In the genomic region with DNA sequence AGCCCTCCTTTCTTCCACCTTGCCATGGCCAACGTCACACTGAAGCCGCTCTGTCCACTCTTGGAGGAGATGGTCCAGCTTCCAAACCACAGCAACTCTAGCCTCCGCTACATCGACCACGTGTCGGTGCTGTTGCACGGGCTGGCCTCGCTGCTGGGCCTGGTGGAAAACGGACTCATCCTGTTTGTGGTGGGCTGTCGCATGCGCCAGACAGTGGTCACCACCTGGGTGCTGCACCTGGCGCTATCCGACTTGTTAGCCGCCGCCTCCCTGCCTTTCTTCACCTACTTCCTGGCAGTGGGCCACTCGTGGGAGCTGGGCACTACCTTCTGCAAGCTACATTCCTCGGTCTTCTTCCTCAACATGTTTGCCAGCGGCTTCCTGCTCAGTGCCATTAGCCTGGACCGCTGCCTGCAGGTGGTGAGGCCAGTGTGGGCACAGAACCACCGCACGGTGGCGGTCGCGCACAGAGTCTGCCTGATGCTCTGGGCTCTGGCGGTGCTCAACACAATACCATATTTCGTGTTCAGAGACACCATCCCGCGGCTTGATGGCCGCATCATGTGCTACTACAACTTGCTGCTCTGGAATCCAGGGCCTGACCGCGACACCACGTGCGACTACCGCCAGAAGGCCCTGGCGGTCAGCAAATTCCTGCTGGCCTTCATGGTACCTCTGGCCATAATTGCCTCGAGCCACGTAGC, we compare ENCODE assay signal across 7 mouse cellular contexts. TPM values are rescaled to one million over a fixed set of nuclear protein-coding genes. Genes with fewer than 3 reads are reported as not detected.
DNase-seq lines count a peak whose midpoint lies in the region; ATAC-seq and TF ChIP-seq lines count a peak whose summit lies in the region.

No protein-coding gene starts in this region.

- DNase-seq in adrenal gland, postnatal 25 days, result peak; percentile 81
- DNase-seq in embryo, embryonic 10 days (ENCODE audit: low spot score), result peak; percentile 95
- peak; percentile 24 for DNase-seq in gonadal fat pad, adult 2 months (ENCODE audit: low read depth)
- DNase-seq in kidney, adult 2 months, result peak; percentile 81
- DNase-seq in limb, embryonic 14.5 days (ENCODE audit: low spot score), result peak; percentile 80
- peak; percentile 33 to 41 for DNase-seq in spleen, postnatal 36 days (ENCODE audit: low spot score in 2 of 2)

- ATAC-seq in limb, embryonic 14.5 days (ENCODE audit: low FRiP score, low read depth), result peak; percentile 90
- peak; percentile 94 for ATAC-seq in midbrain, embryonic 16.5 days

- no peaks in the 10 kb centered on the region for H3K27me3 ChIP-seq in kidney, adult 2 months (replicated peaks; ENCODE audit: control insufficient read depth, insufficient read depth, low read length)
- no peaks in the 10 kb centered on the region for H3K27me3 ChIP-seq in limb, embryonic 14.5 days (ENCODE audit: control insufficient read depth, insufficient read depth, low read length)
- H3K27me3 ChIP-seq in midbrain, embryonic 16.5 days (ENCODE audit: control insufficient read depth, insufficient read depth, low read depth, low read length), result no peaks in the 10 kb centered on the region

- H3K27ac ChIP-seq in kidney, adult 2 months (ENCODE audit: insufficient read depth, low read depth, low read length), result no peak overlapping the region
- no peak overlapping the region for H3K27ac ChIP-seq in limb, embryonic 14.5 days (replicated peaks; ENCODE audit: low read depth, low read length)
- peak overlapping the region; percentile 77 for H3K27ac ChIP-seq in midbrain, embryonic 16.5 days (ENCODE audit: low read length)

- peak overlapping the region; percentile 4; the same call in 1 of the 2 replicates for H3K4me3 ChIP-seq in kidney, adult 2 months (ENCODE audit: insufficient read depth, low read depth, low read length)
- H3K4me3 ChIP-seq in limb, embryonic 14.5 days (replicated peaks; ENCODE audit: low read length), result peak overlapping the region; percentile 43
- H3K4me3 ChIP-seq in midbrain, embryonic 16.5 days (ENCODE audit: low read depth, low read length), result peak overlapping the region; percentile 31

- H3K4me1 ChIP-seq in kidney, adult 2 months (ENCODE audit: control insufficient read depth, insufficient read depth, low read length), result no peaks in the 10 kb centered on the region
- peaks cover 8% of the 10 kb centered on the region; the same call in 1 of the 2 replicates for H3K4me1 ChIP-seq in limb, embryonic 14.5 days (ENCODE audit: control insufficient read depth, insufficient read depth, low read length)
- peaks cover 13% of the 10 kb centered on the region for H3K4me1 ChIP-seq in midbrain, embryonic 16.5 days (ENCODE audit: control insufficient read depth, insufficient read depth, low read length)

- WGBS in kidney, adult 2 months, result 18% methylated on average over 37 of the region's 37 CpGs
- 17% methylated on average over 37 of the region's 37 CpGs for WGBS in limb, embryonic 14.5 days
- WGBS in midbrain, embryonic 16.5 days, result 15% methylated on average over 37 of the region's 37 CpGs

- no peak for TF ChIP-seq POLR2A in kidney, adult 2 months (IDR thresholded peaks at IDR 0.05; ENCODE audit: low read depth, low read length)
- peak; percentile 41; the same call in 1 of the 2 replicates for TF ChIP-seq POLR2A in limb, embryonic 14.5 days (IDR thresholded peaks at IDR 0.05; ENCODE audit: borderline replicate concordance, extremely low read depth, insufficient read depth, insufficient read length)

- peak overlapping the region; percentile 60 for H3K9ac ChIP-seq in limb, embryonic 14.5 days (ENCODE audit: low read depth, low read length, severe bottlenecking)
- peak overlapping the region; percentile 63 for H3K9ac ChIP-seq in midbrain, embryonic 16.5 days (ENCODE audit: low read depth, low read length)

- H3K36me3 ChIP-seq in kidney, adult 2 months (ENCODE audit: control insufficient read depth, insufficient read depth, low read length), result no peaks in the 10 kb centered on the region
- H3K36me3 ChIP-seq in limb, embryonic 14.5 days (ENCODE audit: control insufficient read depth, insufficient read depth, low read length), result peaks cover 38% of the 10 kb centered on the region
- peaks cover 24% of the 10 kb centered on the region for H3K36me3 ChIP-seq in midbrain, embryonic 16.5 days (ENCODE audit: control insufficient read depth, insufficient read depth, low read length)

- TF ChIP-seq CTCF in kidney, adult 2 months (conservative IDR thresholded peaks at IDR 0.05; ENCODE audit: insufficient read depth, insufficient read length, low read depth, low read length), result peak; percentile 88

- H3K9me3 ChIP-seq in limb, embryonic 14.5 days (ENCODE audit: control insufficient read depth, low read length), result no peaks in the 10 kb centered on the region
- H3K9me3 ChIP-seq in midbrain, embryonic 16.5 days (replicated peaks; ENCODE audit: control insufficient read depth, low read length, poor library complexity, severe bottlenecking), result no peaks in the 10 kb centered on the region

- peak overlapping the region; percentile 74 for H3K4me2 ChIP-seq in limb, embryonic 14.5 days (replicated peaks; ENCODE audit: low read depth, low read length, severe bottlenecking)
- peak overlapping the region; percentile 85 for H3K4me2 ChIP-seq in midbrain, embryonic 16.5 days (ENCODE audit: low read length)

RNA-seq across cellular contexts. Expression of a gene that starts 3.3 kb away (rescaled TPM):
- total RNA-seq in adrenal gland, postnatal 25 days (2021), result 0.12 and 0.48 TPM in 2 replicates
- 0.14 TPM in 1 of 2 replicates, not detected in the other for polyA plus RNA-seq in gonadal fat pad, adult 2 months (2012; rRNA removed)
- 0.05 TPM in 1 of 2 replicates, not detected in the other for polyA plus RNA-seq in kidney, adult 2 months (2012; rRNA removed)
- 0.15 and 0.33 TPM in 2 replicates for polyA plus RNA-seq in limb, embryonic 14.5 days (2012; rRNA removed)
- polyA plus RNA-seq in limb, embryonic 14.5 days (2014; fragmentation: Nextera tagmentation; extraction: Ambion mirVana), result 0.07 TPM in 2 replicates
- 0.09 and 0.14 TPM in 2 replicates for polyA plus RNA-seq in midbrain, embryonic 16.5 days (2015; fragmentation: Nextera tagmentation; extraction: Ambion mirVana)

RNA-seq across cellular contexts. Expression of a gene that starts 8.8 kb away (rescaled TPM):
- total RNA-seq in adrenal gland, postnatal 25 days (2021), result 14.5 and 16.7 TPM in 2 replicates
- polyA plus RNA-seq in gonadal fat pad, adult 2 months (2012; rRNA removed), result 4.8 and 6.5 TPM in 2 replicates
- 3.9 TPM in 2 replicates for polyA plus RNA-seq in kidney, adult 2 months (2012; rRNA removed)
- 10.3 and 11.2 TPM in 2 replicates for polyA plus RNA-seq in limb, embryonic 14.5 days (2012; rRNA removed)
- 22.4 and 23.8 TPM in 2 replicates for polyA plus RNA-seq in limb, embryonic 14.5 days (2014; fragmentation: Nextera tagmentation; extraction: Ambion mirVana)
- polyA plus RNA-seq in midbrain, embryonic 16.5 days (2015; fragmentation: Nextera tagmentation; extraction: Ambion mirVana), result 12.8 and 13.5 TPM in 2 replicates

RNA-seq across cellular contexts. Expression of a gene that starts 19.8 kb away (rescaled TPM):
- not detected in 2 replicates for total RNA-seq in adrenal gland, postnatal 25 days (2021)
- polyA plus RNA-seq in gonadal fat pad, adult 2 months (2012; rRNA removed), result not detected in 2 replicates
- 0.05 TPM in 1 of 2 replicates, not detected in the other for polyA plus RNA-seq in kidney, adult 2 months (2012; rRNA removed)
- 0.04 TPM in 1 of 2 replicates, not detected in the other for polyA plus RNA-seq in limb, embryonic 14.5 days (2012; rRNA removed)
- not detected in 2 replicates for polyA plus RNA-seq in limb, embryonic 14.5 days (2014; fragmentation: Nextera tagmentation; extraction: Ambion mirVana)
- polyA plus RNA-seq in midbrain, embryonic 16.5 days (2015; fragmentation: Nextera tagmentation; extraction: Ambion mirVana), result 0.58 and 0.89 TPM in 2 replicates

RNA-seq across cellular contexts. Expression of a gene that starts 34.2 kb away (rescaled TPM):
- 30.9 and 39.3 TPM in 2 replicates for total RNA-seq in adrenal gland, postnatal 25 days (2021)
- polyA plus RNA-seq in gonadal fat pad, adult 2 months (2012; rRNA removed), result 0.15 and 0.46 TPM in 2 replicates
- polyA plus RNA-seq in kidney, adult 2 months (2012; rRNA removed), result 0.18 TPM in 1 of 2 replicates, not detected in the other
- 0.08 and 0.27 TPM in 2 replicates for polyA plus RNA-seq in limb, embryonic 14.5 days (2012; rRNA removed)
- 0.57 TPM in 1 of 2 replicates, not detected in the other for polyA plus RNA-seq in limb, embryonic 14.5 days (2014; fragmentation: Nextera tagmentation; extraction: Ambion mirVana)
- polyA plus RNA-seq in midbrain, embryonic 16.5 days (2015; fragmentation: Nextera tagmentation; extraction: Ambion mirVana), result not detected in 2 replicates

RNA-seq across cellular contexts. Expression of a gene that starts 45.2 kb away (rescaled TPM):
- total RNA-seq in adrenal gland, postnatal 25 days (2021), result 196 and 223 TPM in 2 replicates
- 185 and 229 TPM in 2 replicates for polyA plus RNA-seq in gonadal fat pad, adult 2 months (2012; rRNA removed)
- 175 and 188 TPM in 2 replicates for polyA plus RNA-seq in kidney, adult 2 months (2012; rRNA removed)
- polyA plus RNA-seq in limb, embryonic 14.5 days (2012; rRNA removed), result 360 and 433 TPM in 2 replicates
- polyA plus RNA-seq in limb, embryonic 14.5 days (2014; fragmentation: Nextera tagmentation; extraction: Ambion mirVana), result 39.7 and 43.6 TPM in 2 replicates
- polyA plus RNA-seq in midbrain, embryonic 16.5 days (2015; fragmentation: Nextera tagmentation; extraction: Ambion mirVana), result 38.9 and 40.1 TPM in 2 replicates

Comparison
In these comparisons a context has a peak if more than half of its experiments do, and no peak if none do; other contexts are left out.
1. DNase-seq: peak in every context shown above with its lines; median percentile 95 in embryo, embryonic 10 days; 81 in adrenal gland, postnatal 25 days; 81 in kidney, adult 2 months; 80 in limb, embryonic 14.5 days; 37 in spleen, postnatal 36 days; 24 in gonadal fat pad, adult 2 months.